Mouse (Mus musculus) midbrain, embryonic 16.5 days (tissue): Measurements from ENCODE around the gene Btnl2. TPM values are rescaled to one million over a fixed set of nuclear protein-coding genes. Genes with fewer than 3 reads are reported as not detected.

ENCODE experiments used
- ATAC-seq: fragments of 200-750 bp; cut with Nextera tagmentation; 2 replicates; pipeline ENCODE4 v1.8.0; 2017; ENCODE audit warnings: moderate TSS enrichment
- H3K27ac ChIP-seq: fragments of 300-500 bp; sonication (generic); 2 replicates; pipeline ENCODE4 v1.5.1; 2014; ENCODE audit warnings: mild to moderate bottlenecking, low read length, mixed read lengths
- H3K27me3 ChIP-seq: fragments of 300-500 bp; sonication (generic); 2 replicates; pipeline ENCODE4 v1.6.1; 2014; ENCODE audit warnings: low read depth, low read length, mixed read lengths; ENCODE audit not compliant: control insufficient read depth, insufficient read depth
- H3K36me3 ChIP-seq: fragments of 300-500 bp; sonication (generic); 2 replicates; pipeline ENCODE4 v1.6.1; 2014; ENCODE audit warnings: mild to moderate bottlenecking, low read length, moderate library complexity, mixed read lengths; ENCODE audit not compliant: control insufficient read depth, insufficient read depth
- H3K4me1 ChIP-seq: fragments of 300-500 bp; sonication (generic); 2 replicates; pipeline ENCODE4 v1.6.1; 2014; ENCODE audit warnings: mild to moderate bottlenecking, low read length, mixed read lengths; ENCODE audit not compliant: control insufficient read depth, insufficient read depth
- H3K4me2 ChIP-seq: fragments of 300-500 bp; sonication (generic); 2 replicates; pipeline ENCODE4 v1.6.1; 2014; ENCODE audit warnings: mild to moderate bottlenecking, low read length, mixed read lengths
- H3K4me3 ChIP-seq: fragments of 300-500 bp; sonication (generic); 2 replicates; pipeline ENCODE4 v1.5.1; 2014; ENCODE audit warnings: low read depth, mild to moderate bottlenecking, low read length, moderate library complexity, mixed read lengths
- H3K9ac ChIP-seq: fragments of 300-500 bp; sonication (generic); 2 replicates; pipeline ENCODE4 v1.6.1; 2014; ENCODE audit warnings: low read depth, low read length, mixed read lengths
- H3K9me3 ChIP-seq: fragments of 300-500 bp; sonication (generic); replicated peaks from 2 replicates; pipeline ENCODE4 v1.6.1; 2014; ENCODE audit warnings: mild to moderate bottlenecking, low read length, mixed read lengths; ENCODE audit not compliant: control insufficient read depth, poor library complexity, severe bottlenecking
- WGBS: fragments of 180-500 bp; shearing (Covaris S2); extraction: QIAGEN DNeasy Blood & Tissue Kit; methylation state at CpG from one replicate; pipeline ENCODE4 v1.1.7; 2014; 5-methylcytosine and 5-hydroxymethylcytosine counted together
- polyA plus RNA-seq: library from polyadenylated mRNA; unstranded; fragments of >200 nt; fragmentation: Nextera tagmentation; extraction: Ambion mirVana; gene quantifications from 2 replicates; pipeline ENCODE4 v1.2.1, GENCODE M21; 2015

The Btnl2 gene
- polyA plus RNA-seq, 1 experiment from 2014 or later, result 0.06 TPM

GRCm38 (mm10) chr17:34383212-34383611, 28.6 kb downstream of the Btnl2 start:
- no peak overlapping the region for H3K4me2 ChIP-seq
- H3K27ac ChIP-seq, result no peak overlapping the region
- no peak for ATAC-seq
- H3K4me3 ChIP-seq, result no peak overlapping the region
- no peaks in the 10 kb centered on the region for H3K36me3 ChIP-seq
- no peaks in the 10 kb centered on the region for H3K27me3 ChIP-seq
- H3K9me3 ChIP-seq, result no peaks in the 10 kb centered on the region
- H3K9ac ChIP-seq, result no peak overlapping the region
- H3K4me1 ChIP-seq, result no peaks in the 10 kb centered on the region
- WGBS, result 78% methylated on average over 7 of the region's 7 CpGs

GRCm38 (mm10) chr17:34384699-34385098, 30.1 kb downstream of the Btnl2 start:
- Histone ChIP-seq H3K9ac (no peak overlapping the region), H3K4me3 (no peak overlapping the region), H3K27ac (no peak overlapping the region), H3K27me3 (no peaks in the 10 kb centered on the region), H3K36me3 (no peaks in the 10 kb centered on the region), H3K4me2 (no peak overlapping the region), H3K9me3 (no peaks in the 10 kb centered on the region), H3K4me1 (no peaks in the 10 kb centered on the region)
- no peak for ATAC-seq
- 65% methylated on average over 3 of the region's 3 CpGs for WGBS

- no peak for ATAC-seq
These were observed 32.0 kb downstream of the Btnl2 start for GRCm38 (mm10) chr17:34386656-34387055.

GRCm38 (mm10) chr17:34388513-34388912, 33.9 kb downstream of the Btnl2 start:
- H3K4me1 ChIP-seq, result no peaks in the 10 kb centered on the region
- 38% methylated on average over 4 of the region's 4 CpGs for WGBS
- no peaks in the 10 kb centered on the region for H3K9me3 ChIP-seq
- H3K27ac ChIP-seq, result no peak overlapping the region
- no peak overlapping the region for H3K4me3 ChIP-seq
- no peak for ATAC-seq
- no peaks in the 10 kb centered on the region for H3K36me3 ChIP-seq
- no peaks in the 10 kb centered on the region for H3K27me3 ChIP-seq
- H3K4me2 ChIP-seq, result no peak overlapping the region
- H3K9ac ChIP-seq, result no peak overlapping the region

More at GRCm38 (mm10) chr17:34386656-34387055, 32.0 kb downstream of the Btnl2 start:
- WGBS, result 66% methylated on average over 2 of the region's 2 CpGs
- Histone ChIP-seq H3K27ac (no peak overlapping the region), H3K4me1 (no peaks in the 10 kb centered on the region), H3K4me3 (no peak overlapping the region), H3K4me2 (no peak overlapping the region), H3K9ac (no peak overlapping the region), H3K36me3 (no peaks in the 10 kb centered on the region), H3K27me3 (no peaks in the 10 kb centered on the region), H3K9me3 (no peaks in the 10 kb centered on the region)

- no peaks in the 10 kb centered on the region for H3K4me1 ChIP-seq
- 83% methylated on average over 7 of the region's 7 CpGs for WGBS
- H3K4me2 ChIP-seq, result no peak overlapping the region; the same call in 1 of the 2 replicates
- H3K9me3 ChIP-seq, result no peaks in the 10 kb centered on the region
- H3K27me3 ChIP-seq, result no peaks in the 10 kb centered on the region
- H3K9ac ChIP-seq, result no peak overlapping the region
- H3K4me3 ChIP-seq, result no peak overlapping the region
- H3K27ac ChIP-seq, result no peak overlapping the region
- no peaks in the 10 kb centered on the region for H3K36me3 ChIP-seq
- 0 out of 2 replicates have a peak, but pooled peaks have one; percentile 14 for ATAC-seq
These were observed 36.9 kb downstream of the Btnl2 start for GRCm38 (mm10) chr17:34391507-34391906.

- 6% methylated on average over 24 of the region's 24 CpGs for WGBS
- H3K4me3 ChIP-seq, result peak overlapping the region; percentile 38
- H3K9me3 ChIP-seq, result no peaks in the 10 kb centered on the region
- peak overlapping the region; percentile 58 for H3K4me2 ChIP-seq
- no peaks in the 10 kb centered on the region for H3K4me1 ChIP-seq
- H3K36me3 ChIP-seq, result no peaks in the 10 kb centered on the region
- no peak overlapping the region for H3K27ac ChIP-seq
- peak; percentile 80; the same call in 1 of the 2 replicates for ATAC-seq
- H3K27me3 ChIP-seq, result no peaks in the 10 kb centered on the region
- peak overlapping the region; percentile 47; the same call in 1 of the 2 replicates for H3K9ac ChIP-seq
These were observed 37.7 kb downstream of the Btnl2 start for GRCm38 (mm10) chr17:34392321-34392720.

- Histone ChIP-seq H3K9ac (no peak overlapping the region), H3K36me3 (no peaks in the 10 kb centered on the region), H3K9me3 (no peaks in the 10 kb centered on the region), H3K27ac (no peak overlapping the region), H3K27me3 (no peaks in the 10 kb centered on the region), H3K4me1 (peaks cover 4% of the 10 kb centered on the region; the same call in 1 of the 2 replicates), H3K4me3 (no peak overlapping the region), H3K4me2 (no peak overlapping the region)
- WGBS, result 69% methylated on average over 5 of the region's 5 CpGs
- no peak for ATAC-seq
These were observed 42.7 kb downstream of the Btnl2 start for GRCm38 (mm10) chr17:34397357-34397756.

GRCm38 (mm10) chr17:34398058-34398710, 43.6 kb downstream of the Btnl2 start:
- ATAC-seq, result peak; percentile 92
- Histone ChIP-seq H3K9ac (0 out of 2 replicates have a peak overlapping the region, but pooled peaks have one; percentile 44), H3K4me2 (peak overlapping the region; percentile 64), H3K27ac (peak overlapping the region; percentile 99), H3K4me1 (peaks cover 4% of the 10 kb centered on the region; the same call in 1 of the 2 replicates), H3K36me3 (no peaks in the 10 kb centered on the region), H3K4me3 (peak overlapping the region; percentile 63), H3K9me3 (no peaks in the 10 kb centered on the region), H3K27me3 (no peaks in the 10 kb centered on the region)
- WGBS, result 22% methylated on average over 9 of the region's 9 CpGs

- no peaks in the 10 kb centered on the region for H3K27me3 ChIP-seq
- H3K4me3 ChIP-seq, result peak within 1 kb of the TSS; percentile 63
- H3K9ac ChIP-seq, result peak within 1 kb of the TSS; percentile 78
- H3K9me3 ChIP-seq, result no peaks in the 10 kb centered on the region
- peaks cover 4% of the 10 kb centered on the region; the same call in 1 of the 2 replicates for H3K4me1 ChIP-seq
- H3K36me3 ChIP-seq, result no peaks in the 10 kb centered on the region
- H3K4me2 ChIP-seq, result peak within 1 kb of the TSS; percentile 64
- peak; percentile 99 for ATAC-seq
- 4% methylated on average over 34 of the region's 34 CpGs for WGBS
- peak within 1 kb of the TSS; percentile 99 for H3K27ac ChIP-seq
These were observed 44.2 kb downstream of the Btnl2 start, which contains the start of gene BC051142 for GRCm38 (mm10) chr17:34398711-34399393. BC051142 (plus strand) TSS chr17:34398820.
